Mouse (Mus musculus): ENCODE measurements around the gene Tnfrsf22. TPM values are rescaled to one million over a fixed set of nuclear protein-coding genes. Genes with fewer than 3 reads are reported as not detected.

The Tnfrsf22 gene
- total RNA-seq, 2 experiments from 2014 or later, result 2.7 to 3.0 TPM

- ATAC-seq (replicated peaks; ENCODE audit: low FRiP score, low TSS enrichment, poor library complexity, severe bottlenecking), result no peak
These were observed 61.9 kb downstream of the Tnfrsf22 start for GRCm38 (mm10) chr7:143587586-143587985.

Other genes starting within 250 kb of the Tnfrsf22 start
- 4.3 TPM in 1 of 2 replicates, not detected in the other for gene Cdkn1c, start 188.6 kb downstream of the Tnfrsf22 start, total RNA-seq (2014; fragmentation: Nextera tagmentation)
- gene Cdkn1c, start 188.6 kb downstream of the Tnfrsf22 start, total RNA-seq (2017), result 1.1 and 1.3 TPM in 2 replicates
- 0.62 and 3.0 TPM in 2 replicates for gene Slc22a18, start 175.9 kb downstream of the Tnfrsf22 start, total RNA-seq (2014; fragmentation: Nextera tagmentation)
- gene Slc22a18, start 175.9 kb downstream of the Tnfrsf22 start, total RNA-seq (2017), result 1.1 and 2.5 TPM in 2 replicates
- 8.4 and 8.5 TPM in 2 replicates for gene Phlda2, start 146.5 kb downstream of the Tnfrsf22 start, total RNA-seq (2014; fragmentation: Nextera tagmentation)
- 6.2 and 15.8 TPM in 2 replicates for gene Phlda2, start 146.5 kb downstream of the Tnfrsf22 start, total RNA-seq (2017)
- 130 and 169 TPM in 2 replicates for gene Nap1l4, start 100.6 kb downstream of the Tnfrsf22 start, total RNA-seq (2014; fragmentation: Nextera tagmentation)
- 222 and 257 TPM in 2 replicates for gene Nap1l4, start 100.6 kb downstream of the Tnfrsf22 start, total RNA-seq (2017)
- 83.0 and 151 TPM in 2 replicates for gene Cars, start 49.6 kb downstream of the Tnfrsf22 start, total RNA-seq (2014; fragmentation: Nextera tagmentation)
- 82.1 and 85.1 TPM in 2 replicates for gene Cars, start 49.6 kb downstream of the Tnfrsf22 start, total RNA-seq (2017)
- 1.1 and 1.4 TPM in 2 replicates for gene Tnfrsf26, start 20.9 kb downstream of the Tnfrsf22 start, total RNA-seq (2014; fragmentation: Nextera tagmentation)
- 0.42 and 1.1 TPM in 2 replicates for gene Tnfrsf26, start 20.9 kb downstream of the Tnfrsf22 start, total RNA-seq (2017)
- gene Tnfrsf23, start 36.2 kb upstream of the Tnfrsf22 start, total RNA-seq (2014; fragmentation: Nextera tagmentation), result not detected in 2 replicates
- gene Tnfrsf23, start 36.2 kb upstream of the Tnfrsf22 start, total RNA-seq (2017), result 0.80 TPM in 1 of 2 replicates, not detected in the other
- 4.3 and 9.3 TPM in 2 replicates for gene Osbpl5, start 107.3 kb upstream of the Tnfrsf22 start, total RNA-seq (2014; fragmentation: Nextera tagmentation)
- gene Osbpl5, start 107.3 kb upstream of the Tnfrsf22 start, total RNA-seq (2017), result 2.6 and 3.8 TPM in 2 replicates
- gene Mrgprg, start 117.3 kb upstream of the Tnfrsf22 start, total RNA-seq (2014; fragmentation: Nextera tagmentation), result not detected in 2 replicates
- gene Mrgprg, start 117.3 kb upstream of the Tnfrsf22 start, total RNA-seq (2017), result not detected in 2 replicates
- gene Mrgpre, start 134.8 kb upstream of the Tnfrsf22 start, total RNA-seq (2014; fragmentation: Nextera tagmentation), result 0.37 TPM in 1 of 2 replicates, not detected in the other
- gene Mrgpre, start 134.8 kb upstream of the Tnfrsf22 start, total RNA-seq (2017), result 0.19 and 0.27 TPM in 2 replicates
- 9.1 and 11.3 TPM in 2 replicates for gene Nadsyn1, start 173.2 kb upstream of the Tnfrsf22 start, total RNA-seq (2014; fragmentation: Nextera tagmentation)
- gene Nadsyn1, start 173.2 kb upstream of the Tnfrsf22 start, total RNA-seq (2017), result 8.0 and 31.7 TPM in 2 replicates
- gene Dhcr7, start 173.5 kb upstream of the Tnfrsf22 start, total RNA-seq (2014; fragmentation: Nextera tagmentation), result 26.0 and 42.8 TPM in 2 replicates
- 6.2 and 9.4 TPM in 2 replicates for gene Dhcr7, start 173.5 kb upstream of the Tnfrsf22 start, total RNA-seq (2017)
- not detected in 2 replicates for gene Gm498, start 217.2 kb upstream of the Tnfrsf22 start, total RNA-seq (2014; fragmentation: Nextera tagmentation)
- gene Gm498, start 217.2 kb upstream of the Tnfrsf22 start, total RNA-seq (2017), result not detected in 2 replicates

Measured in megakaryocyte-erythroid progenitor cell, adult 5-6 weeks (primary cell).